Mouse (Mus musculus) embryonic facial prominence, embryonic 14.5 days (tissue): ENCODE measurements around the gene Inpp4a. TPM values are rescaled to one million over a fixed set of nuclear protein-coding genes. Genes with fewer than 3 reads are reported as not detected.

Experiments used
- ATAC-seq: fragments of 200-750 bp; cut with Nextera tagmentation; 2 replicates; pipeline ENCODE4 v1.8.0; 2017; ENCODE audit warnings: low read depth, moderate number of reproducible peaks, moderate TSS enrichment
- DNase-seq: peaks from one replicate; pipeline ENCODE4 v3.0.0-alpha.2; 2015; ENCODE audit warnings: low spot score
- H3K27ac ChIP-seq: fragments of 300-500 bp; sonication (generic); replicated peaks from 2 replicates; pipeline ENCODE4 v1.5.1; 2014; ENCODE audit warnings: low read depth, mild to moderate bottlenecking, low read length, moderate library complexity
- H3K27me3 ChIP-seq: fragments of 300-500 bp; sonication (generic); replicated peaks from 2 replicates; pipeline ENCODE4 v1.6.1; 2014; ENCODE audit warnings: low read length; ENCODE audit not compliant: control insufficient read depth, insufficient read depth
- H3K36me3 ChIP-seq: fragments of 300-500 bp; sonication (generic); 2 replicates; pipeline ENCODE4 v1.6.1; 2014; ENCODE audit warnings: low read length, mixed read lengths; ENCODE audit not compliant: control insufficient read depth, insufficient read depth
- H3K4me1 ChIP-seq: fragments of 300-500 bp; sonication (generic); 2 replicates; pipeline ENCODE4 v1.6.1; 2014; ENCODE audit warnings: antibody characterized with exemption, low read length; ENCODE audit not compliant: control insufficient read depth, insufficient read depth
- H3K4me2 ChIP-seq: fragments of 300-500 bp; sonication (generic); 2 replicates; pipeline ENCODE4 v1.6.1; 2014; ENCODE audit warnings: low read depth, mild to moderate bottlenecking, low read length, moderate library complexity, mixed read lengths
- H3K4me3 ChIP-seq: fragments of 300-500 bp; sonication (generic); 2 replicates; pipeline ENCODE4 v1.5.1; 2014; ENCODE audit warnings: low read depth, mild to moderate bottlenecking, low read length
- H3K9ac ChIP-seq: fragments of 300-500 bp; sonication (generic); 2 replicates; pipeline ENCODE4 v1.6.1; 2014; ENCODE audit warnings: low read depth, mild to moderate bottlenecking, low read length, moderate library complexity, mixed read lengths
- H3K9me3 ChIP-seq: fragments of 300-500 bp; sonication (generic); 2 replicates; pipeline ENCODE4 v1.6.1; 2016; ENCODE audit warnings: low read length; ENCODE audit not compliant: control insufficient read depth
- WGBS: fragments of 180-500 bp; shearing (Covaris S2); extraction: QIAGEN DNeasy Blood & Tissue Kit; methylation state at CpG from one replicate; pipeline ENCODE4 v1.1.7; 2014; 5-methylcytosine and 5-hydroxymethylcytosine counted together
- polyA plus RNA-seq: library from polyadenylated mRNA; unstranded; fragments of >200 nt; fragmentation: Nextera tagmentation; extraction: Ambion mirVana; gene quantifications from 2 replicates; pipeline ENCODE4 v1.2.1, GENCODE M21; 2014

Inpp4a gene
- polyA plus RNA-seq, 1 experiment from 2014 or later: 17.7 TPM

- ATAC-seq (no peak), DNase-seq (no peak)
- no peak overlapping the region for H3K27ac ChIP-seq
- H3K4me3 ChIP-seq: no peak overlapping the region
- 74% methylated on average over 3 of the region's 3 CpGs for WGBS
- no peaks in the 10 kb centered on the region for H3K9me3 ChIP-seq
- no peaks in the 10 kb centered on the region for H3K27me3 ChIP-seq
- peaks cover 12% of the 10 kb centered on the region; the same call in 1 of the 2 replicates for H3K36me3 ChIP-seq
- no peak overlapping the region for H3K4me2 ChIP-seq
- no peaks in the 10 kb centered on the region for H3K4me1 ChIP-seq
- no peak overlapping the region for H3K9ac ChIP-seq
Measured at GRCm38 (mm10) chr1:37356305-37356704, 56.6 kb downstream of the Inpp4a start.

GRCm38 (mm10) chr1:37357173-37357572 lies 57.5 kb downstream of the Inpp4a start:
- DNase-seq (no peak), ATAC-seq (no peak)
- H3K27ac ChIP-seq: no peak overlapping the region
- no peaks in the 10 kb centered on the region for H3K4me1 ChIP-seq
- H3K9ac ChIP-seq: no peak overlapping the region
- H3K27me3 ChIP-seq: no peaks in the 10 kb centered on the region
- WGBS: 88% methylated on average over 6 of the region's 6 CpGs
- no peak overlapping the region for H3K4me2 ChIP-seq
- no peak overlapping the region for H3K4me3 ChIP-seq
- no peaks in the 10 kb centered on the region for H3K9me3 ChIP-seq
- peaks cover 12% of the 10 kb centered on the region; the same call in 1 of the 2 replicates for H3K36me3 ChIP-seq

GRCm38 (mm10) chr1:37358621-37359020 lies 59.0 kb downstream of the Inpp4a start:
- peaks cover 12% of the 10 kb centered on the region for H3K36me3 ChIP-seq
- no peak for DNase-seq

GRCm38 (mm10) chr1:37359395-37360092 lies 59.9 kb downstream of the Inpp4a start:
- Histone ChIP-seq H3K27ac (no peak overlapping the region), H3K4me1 (no peaks in the 10 kb centered on the region), H3K9ac (no peak overlapping the region), H3K9me3 (no peaks in the 10 kb centered on the region), H3K27me3 (no peaks in the 10 kb centered on the region), H3K4me2 (no peak overlapping the region), H3K4me3 (no peak overlapping the region), H3K36me3 (peaks cover 12% of the 10 kb centered on the region)
- WGBS: 76% methylated on average over 6 of the region's 6 CpGs
- ATAC-seq (no peak), DNase-seq (no peak)

More at GRCm38 (mm10) chr1:37358621-37359020, 59.0 kb downstream of the Inpp4a start:
- Histone ChIP-seq H3K27ac (no peak overlapping the region), H3K9ac (no peak overlapping the region), H3K4me3 (no peak overlapping the region), H3K4me2 (no peak overlapping the region), H3K9me3 (no peaks in the 10 kb centered on the region), H3K4me1 (no peaks in the 10 kb centered on the region), H3K27me3 (no peaks in the 10 kb centered on the region)
- 90% methylated on average over 8 of the region's 8 CpGs for WGBS
- ATAC-seq: no peak

- H3K4me3 ChIP-seq: no peak overlapping the region
- no peak overlapping the region for H3K4me2 ChIP-seq
- H3K27ac ChIP-seq: no peak overlapping the region
- no peaks in the 10 kb centered on the region for H3K4me1 ChIP-seq
- H3K36me3 ChIP-seq: peaks cover 12% of the 10 kb centered on the region
- H3K9ac ChIP-seq: no peak overlapping the region
- DNase-seq (no peak), ATAC-seq (no peak)
- H3K9me3 ChIP-seq: no peaks in the 10 kb centered on the region
- whole genome bisulfite sequencing: 89% methylated on average over 3 of the region's 3 CpGs
- H3K27me3 ChIP-seq: no peaks in the 10 kb centered on the region
Measured at GRCm38 (mm10) chr1:37360781-37361180, 61.1 kb downstream of the Inpp4a start.

GRCm38 (mm10) chr1:37362721-37363120 lies 63.1 kb downstream of the Inpp4a start:
- Histone ChIP-seq H3K9me3 (no peaks in the 10 kb centered on the region), H3K27me3 (no peaks in the 10 kb centered on the region), H3K4me3 (no peak overlapping the region), H3K9ac (no peak overlapping the region), H3K36me3 (peaks cover 23% of the 10 kb centered on the region), H3K4me1 (no peaks in the 10 kb centered on the region), H3K4me2 (no peak overlapping the region), H3K27ac (no peak overlapping the region)
- DNase-seq (peak; percentile 37), ATAC-seq (peak; percentile 65; the same call in 1 of the 2 replicates)
- 81% methylated on average over 10 of the region's 10 CpGs for WGBS

GRCm38 (mm10) chr1:37368125-37368524 lies 68.5 kb downstream of the Inpp4a start:
- H3K36me3 ChIP-seq: peaks cover 32% of the 10 kb centered on the region
- no peaks in the 10 kb centered on the region for H3K27me3 ChIP-seq
- no peak overlapping the region for H3K4me2 ChIP-seq
- H3K4me3 ChIP-seq: no peak overlapping the region
- H3K9me3 ChIP-seq: no peaks in the 10 kb centered on the region
- 96% methylated on average over 10 of the region's 10 CpGs for whole genome bisulfite sequencing
- DNase-seq: no peak
- H3K4me1 ChIP-seq: no peaks in the 10 kb centered on the region
- no peak overlapping the region for H3K9ac ChIP-seq
- ATAC-seq: no peak
- no peak overlapping the region for H3K27ac ChIP-seq

- Histone ChIP-seq H3K4me1 (no peaks in the 10 kb centered on the region), H3K4me2 (no peak overlapping the region), H3K27ac (no peak overlapping the region), H3K9me3 (no peaks in the 10 kb centered on the region), H3K9ac (no peak overlapping the region), H3K27me3 (no peaks in the 10 kb centered on the region), H3K4me3 (no peak overlapping the region), H3K36me3 (peaks cover 32% of the 10 kb centered on the region)
- DNase-seq: no peak
- no peak for ATAC-seq
- WGBS: 87% methylated on average over 7 of the region's 7 CpGs
Measured at GRCm38 (mm10) chr1:37368768-37369385, 69.2 kb downstream of the Inpp4a start.

GRCm38 (mm10) chr1:37376177-37376576 lies 76.5 kb downstream of the Inpp4a start:
- Histone ChIP-seq H3K9me3 (no peaks in the 10 kb centered on the region), H3K4me2 (no peak overlapping the region), H3K4me3 (no peak overlapping the region), H3K9ac (no peak overlapping the region), H3K27me3 (no peaks in the 10 kb centered on the region), H3K27ac (no peak overlapping the region), H3K4me1 (no peaks in the 10 kb centered on the region), H3K36me3 (peaks cover 43% of the 10 kb centered on the region)
- 92% methylated on average over 8 of the region's 8 CpGs for WGBS
- ATAC-seq: no peak
- no peak for DNase-seq
